Mouse (Mus musculus) thymus, postnatal 36 days (tissue): ENCODE results near the gene Foxk1.

ENCODE experiments used
- DNase-seq, 2 experiments: peaks; one replicate each; pipeline ENCODE4 v3.0.0; 2022; ENCODE audit warnings: mixed read lengths in 2 of 2

Gene Foxk1

DNA sequence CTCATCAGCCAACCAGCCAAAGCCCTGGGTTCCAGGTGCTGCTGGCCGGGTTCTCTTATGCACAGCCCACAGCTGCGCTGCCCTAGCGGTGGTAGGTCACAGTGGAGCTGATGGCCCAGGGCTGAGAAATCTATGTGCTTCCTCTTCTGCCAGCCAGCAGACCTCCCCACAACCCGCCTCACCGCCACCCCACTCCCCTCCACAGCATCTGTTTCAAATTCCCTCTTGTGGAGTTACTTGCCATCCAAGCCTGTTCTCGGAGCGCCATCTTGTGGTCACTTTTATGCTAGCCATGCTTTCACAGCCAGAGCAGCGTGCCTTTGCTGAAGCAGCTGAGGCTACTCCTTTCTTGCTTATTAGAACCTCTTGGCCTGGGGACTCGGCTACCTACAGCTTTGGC lies 46.8 kb downstream of the Foxk1 start:
- peak; percentile 85 to 88 for DNase-seq

DNA sequence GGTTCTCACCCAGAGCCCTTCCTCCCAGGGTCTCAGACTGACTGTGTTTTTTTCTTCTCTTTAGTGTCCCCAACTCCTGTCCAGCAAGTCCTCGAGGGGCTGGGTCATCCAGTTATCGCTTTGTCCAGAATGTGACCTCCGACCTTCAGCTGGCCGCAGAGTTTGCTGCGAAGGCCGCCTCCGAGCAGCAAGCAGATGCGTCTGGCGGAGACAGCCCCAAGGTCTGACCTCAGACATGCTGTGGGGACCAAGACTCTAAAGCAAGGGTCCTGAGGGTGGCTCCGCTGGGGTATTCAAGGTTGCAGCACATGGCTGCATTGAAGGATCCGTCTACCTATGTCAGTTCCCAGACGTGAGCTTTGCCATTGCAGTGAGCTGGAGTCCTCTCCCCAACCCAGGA lies 47.3 kb downstream of the Foxk1 start:
- no peak for DNase-seq

DNA sequence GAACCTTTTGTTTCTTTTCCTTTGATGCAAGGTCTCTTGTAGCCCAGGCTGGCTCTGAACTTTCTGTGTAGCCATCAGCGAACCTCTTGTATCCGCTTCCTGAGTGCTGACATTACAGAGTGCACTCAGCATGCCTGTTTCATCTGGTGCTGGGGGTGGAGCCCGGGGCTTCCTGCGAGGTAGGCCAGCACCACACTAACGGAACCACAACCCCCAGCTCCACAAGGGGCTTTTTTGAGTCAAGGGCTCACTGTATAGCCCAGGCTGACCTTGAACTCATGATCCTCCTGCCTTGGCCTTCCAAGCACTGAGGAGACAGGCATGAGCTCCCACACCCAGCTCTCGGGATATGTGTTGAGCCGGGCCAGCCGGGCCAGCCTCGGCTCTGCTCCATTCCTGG lies 49.5 kb downstream of the Foxk1 start:
- DNase-seq: no peak

DNA sequence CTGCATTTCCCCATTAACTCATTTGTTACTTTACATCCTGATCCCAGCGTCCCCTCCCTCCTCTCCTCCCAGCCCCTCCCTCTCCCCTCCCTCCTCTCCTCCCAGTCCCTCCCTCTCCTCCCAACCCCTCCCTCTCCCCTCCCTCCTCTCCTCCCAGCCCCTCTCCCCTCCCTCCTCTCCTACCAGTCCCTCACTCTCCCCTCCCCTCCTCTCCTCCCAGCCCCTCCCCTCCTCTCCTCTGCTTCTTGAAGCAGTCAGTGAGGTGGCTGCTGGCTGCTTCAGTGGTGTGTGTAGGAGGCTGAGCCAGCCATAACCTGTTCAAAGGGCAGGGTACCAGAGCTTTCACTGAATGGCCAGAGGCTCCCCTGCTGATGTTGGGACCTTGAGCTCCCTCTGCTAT lies 50.5 kb downstream of the Foxk1 start:
- no peak for DNase-seq

DNA sequence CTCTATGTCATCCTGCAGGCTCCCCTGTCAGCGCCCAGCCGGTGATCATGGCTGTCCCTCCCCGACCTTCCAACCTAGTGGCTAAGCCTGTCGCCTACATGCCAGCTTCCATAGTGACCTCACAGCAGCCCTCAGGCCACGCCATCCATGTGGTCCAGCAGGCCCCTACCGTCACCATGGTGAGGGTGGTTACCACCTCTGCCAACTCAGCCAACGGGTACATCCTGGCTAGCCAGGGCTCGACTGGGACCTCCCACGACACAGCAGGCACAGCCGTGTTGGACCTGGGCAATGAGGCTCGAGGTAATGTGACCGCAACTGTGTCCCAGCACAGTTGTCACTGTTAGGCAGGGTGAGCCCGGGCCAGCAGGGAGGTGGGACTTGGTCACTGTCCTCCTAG lies 52.4 kb downstream of the Foxk1 start:
- DNase-seq: no peak

DNA sequence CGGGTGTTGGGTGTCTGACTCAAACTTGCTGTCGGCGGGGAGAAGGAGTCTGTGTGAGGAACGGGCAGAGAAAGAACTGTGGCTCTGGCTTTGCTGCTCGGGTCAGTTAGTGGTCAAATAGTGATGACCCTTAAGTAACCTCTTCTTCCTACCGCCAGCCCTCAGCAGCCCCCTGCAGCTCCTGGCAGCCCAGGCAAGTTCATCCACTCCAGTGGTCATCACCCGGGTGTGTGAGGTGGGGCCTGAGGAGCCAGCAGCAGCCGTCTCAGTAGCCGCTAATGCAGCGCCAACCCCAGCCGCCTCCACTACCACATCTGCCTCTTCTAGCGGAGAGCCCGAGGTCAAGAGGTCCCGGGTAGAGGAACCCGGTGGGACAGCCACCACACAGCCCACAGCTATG lies 55.0 kb downstream of the Foxk1 start:
- no peak for DNase-seq

DNA sequence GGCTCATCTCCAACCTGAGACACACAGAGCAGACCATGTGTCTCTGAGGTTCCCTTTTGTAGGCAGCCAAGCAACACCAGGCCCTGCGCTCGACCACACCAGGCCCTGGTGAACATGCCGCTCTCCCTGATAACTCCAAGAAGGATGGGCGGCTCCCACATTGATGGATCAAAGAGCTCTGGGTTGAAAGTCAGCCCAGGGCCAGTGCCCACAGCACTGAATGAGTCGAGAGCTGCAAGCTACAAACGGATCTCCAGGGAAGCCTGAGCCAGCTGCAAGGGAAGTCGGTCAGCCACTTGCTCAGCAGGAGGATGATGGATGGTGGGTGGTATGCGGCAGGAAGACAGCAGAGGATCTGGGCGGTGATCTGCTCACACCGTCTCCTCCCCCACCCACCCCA lies 56.0 kb downstream of the Foxk1 start:
- no peak for DNase-seq

DNA sequence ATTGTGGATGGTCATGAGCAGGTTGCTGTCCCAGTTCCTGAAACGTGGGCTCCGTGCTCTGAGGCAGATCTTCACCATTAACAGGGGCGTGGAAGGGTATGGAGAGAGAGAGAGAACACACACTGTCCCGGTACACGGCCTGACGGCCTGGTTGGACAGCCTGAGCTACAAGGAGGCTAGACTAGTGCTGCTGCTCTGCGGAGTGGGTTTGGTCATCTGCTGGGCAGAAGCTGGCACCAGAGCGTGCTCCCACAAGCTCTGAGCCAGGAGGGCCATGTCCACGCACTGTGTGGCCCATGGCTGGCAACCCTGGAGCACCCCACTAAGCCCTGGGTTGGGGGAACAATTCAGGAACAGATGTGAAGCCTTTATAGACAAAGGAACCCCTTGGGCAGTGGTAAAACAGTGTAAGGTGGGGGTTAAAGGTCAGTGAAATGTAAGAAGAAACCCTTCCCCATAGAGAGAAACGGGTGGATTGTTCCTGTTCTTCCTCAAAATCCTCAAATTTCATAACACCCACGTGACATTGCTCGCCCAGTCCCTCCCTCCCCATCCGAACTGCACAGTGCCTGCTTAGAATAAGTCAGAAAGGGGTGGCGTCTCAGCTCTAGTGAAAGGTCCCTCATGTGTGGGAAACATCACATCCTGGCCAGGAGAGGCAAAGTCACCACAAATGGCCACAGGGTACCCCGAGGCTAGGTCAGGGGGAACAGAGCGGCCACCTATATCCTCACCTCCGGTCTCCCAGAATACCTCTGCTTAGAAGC lies 57.7 kb downstream of the Foxk1 start:
- DNase-seq: no peak

DNA sequence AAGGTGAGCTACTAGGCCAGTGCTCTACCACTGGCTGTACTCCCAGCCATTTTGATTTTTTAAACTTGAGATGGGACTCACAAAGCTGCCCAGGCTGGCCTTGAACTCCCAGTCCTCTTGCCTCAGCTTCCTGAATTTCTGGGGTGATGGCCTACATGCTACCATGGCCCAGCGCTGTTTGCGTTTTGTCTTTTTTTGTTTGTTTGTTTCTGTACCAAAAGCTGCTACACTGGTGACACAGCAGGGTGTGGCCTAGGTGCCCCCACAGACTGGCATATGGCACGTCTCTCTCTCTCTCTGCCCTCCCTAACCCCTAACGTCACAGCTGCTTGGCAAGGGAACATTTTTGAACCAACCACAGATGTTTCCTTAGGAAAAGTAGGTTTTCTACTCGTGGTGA lies 58.5 kb downstream of the Foxk1 start:
- DNase-seq: no peak

DNA sequence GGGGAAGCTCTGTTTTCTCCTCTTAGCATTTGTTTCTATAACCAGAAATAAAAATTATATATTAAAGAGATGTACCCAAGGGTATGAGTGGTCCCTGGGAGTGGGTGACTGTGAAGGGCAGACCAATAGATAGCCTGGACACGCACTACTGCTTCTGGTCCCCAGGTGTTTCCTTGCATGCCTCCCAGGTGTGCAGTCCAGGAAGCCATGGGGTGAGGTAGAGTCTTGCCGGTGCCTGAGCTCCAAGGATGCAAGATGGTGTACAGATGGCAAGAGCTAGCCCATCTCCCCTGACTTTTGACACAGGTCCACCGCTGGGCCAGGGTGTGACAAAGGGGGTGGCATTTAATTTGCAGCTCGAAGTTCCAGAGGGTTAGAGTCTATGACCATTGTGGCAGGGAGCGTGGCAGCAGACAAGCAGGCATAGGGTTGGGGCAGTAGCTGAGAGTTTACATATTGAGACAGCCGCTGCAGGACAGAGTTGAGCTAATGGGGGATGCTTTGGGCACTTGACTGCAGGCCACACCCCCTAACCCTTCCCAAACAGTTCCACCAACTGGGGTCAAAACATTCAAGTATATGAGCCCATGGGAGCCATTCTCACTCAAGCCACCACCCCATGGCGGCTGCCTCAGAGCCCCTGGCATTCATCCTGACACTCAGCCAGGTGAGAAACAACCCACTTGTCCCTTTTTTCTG lies 60.8 kb downstream of the Foxk1 start:
- no peak for DNase-seq

DNA sequence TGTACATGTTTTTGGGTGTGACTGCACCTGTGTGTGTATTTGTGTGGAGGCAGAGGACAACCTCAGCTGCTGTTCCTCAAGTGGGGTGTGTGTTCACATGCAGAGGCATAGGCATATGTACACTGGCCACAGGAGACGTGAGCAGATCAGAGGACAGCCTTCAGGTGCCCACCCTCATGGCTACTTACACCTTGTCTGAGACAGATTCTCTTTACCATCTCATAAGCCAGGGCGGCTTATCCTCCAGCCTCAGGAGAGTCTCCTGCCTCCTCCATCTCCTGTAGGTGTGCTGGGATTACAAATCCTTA lies 61.3 kb downstream of the Foxk1 start:
- DNase-seq: no peak

DNA sequence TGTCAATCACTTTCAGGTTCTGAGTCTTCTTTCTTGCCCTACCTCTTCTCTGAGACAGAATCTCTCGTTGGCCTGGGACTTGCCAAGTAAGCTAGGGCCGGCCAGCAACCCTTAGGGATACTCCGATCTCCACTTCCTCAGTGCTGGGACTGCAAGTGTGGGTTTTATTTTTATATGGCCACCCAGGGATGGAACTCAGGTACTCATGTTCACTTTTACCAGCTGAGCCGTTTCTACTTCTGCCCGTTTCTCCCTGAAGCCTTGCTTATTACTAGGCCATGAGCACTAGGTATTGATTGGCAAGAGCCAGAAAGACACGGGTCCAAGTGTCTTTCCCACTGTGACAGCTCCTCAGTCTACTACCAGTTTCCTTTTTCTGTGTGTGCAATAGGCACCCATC lies 61.7 kb downstream of the Foxk1 start:
- no peak for DNase-seq

DNA sequence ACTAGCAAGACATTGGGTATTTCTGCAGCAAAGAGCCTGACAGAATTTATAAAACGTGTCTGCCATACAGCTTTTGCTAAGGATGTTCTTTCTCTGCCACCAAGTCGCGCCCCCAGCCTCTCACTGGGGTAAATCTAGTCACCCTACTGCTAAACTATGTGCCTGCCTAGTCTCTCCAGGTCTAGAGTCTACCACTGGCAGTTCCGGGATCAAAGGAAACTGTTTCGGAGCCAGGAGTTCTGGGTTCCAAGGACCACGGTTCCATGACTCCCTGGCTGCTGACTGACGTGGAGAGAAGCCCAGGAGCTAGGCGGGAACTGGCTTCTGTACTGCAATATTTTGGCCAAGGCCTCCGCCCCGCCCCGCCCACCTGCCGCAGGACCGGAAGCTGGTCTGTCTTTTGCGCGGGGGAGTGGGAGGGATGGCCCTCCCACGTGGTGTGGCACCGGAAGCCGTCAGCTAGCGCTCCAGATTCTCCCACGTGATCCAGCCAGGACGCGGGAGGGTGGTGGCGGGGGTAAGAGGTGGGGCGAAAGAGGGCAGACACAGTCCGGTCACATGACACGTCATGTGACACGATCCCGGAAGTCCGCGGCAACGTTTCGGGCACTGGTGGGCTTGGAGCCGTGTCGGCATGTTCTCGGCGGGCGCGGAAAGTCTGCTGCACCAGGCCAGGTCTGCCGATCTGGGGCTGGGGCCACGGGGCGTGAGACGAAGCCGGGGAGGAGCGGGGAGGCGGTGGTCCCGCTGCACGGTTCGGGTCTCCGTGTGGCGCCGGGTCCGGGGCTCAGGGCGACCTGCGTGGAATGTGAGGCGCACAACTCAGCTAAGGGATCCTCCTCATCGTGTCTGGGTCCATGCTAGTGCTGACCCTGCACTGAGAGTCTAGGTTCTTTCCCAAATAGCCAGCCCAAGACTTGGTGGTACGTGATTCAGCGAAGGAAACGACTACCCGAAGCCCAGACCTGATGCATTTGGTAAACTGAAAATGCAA lies 62.5 kb downstream of the Foxk1 start, which contains the start of gene Ap5z1:
TSS of gene Ap5z1 (plus strand) at position 484 of the 994 bp plus-strand sequence.
- DNase-seq: peak; percentile 90 to 96

DNA sequence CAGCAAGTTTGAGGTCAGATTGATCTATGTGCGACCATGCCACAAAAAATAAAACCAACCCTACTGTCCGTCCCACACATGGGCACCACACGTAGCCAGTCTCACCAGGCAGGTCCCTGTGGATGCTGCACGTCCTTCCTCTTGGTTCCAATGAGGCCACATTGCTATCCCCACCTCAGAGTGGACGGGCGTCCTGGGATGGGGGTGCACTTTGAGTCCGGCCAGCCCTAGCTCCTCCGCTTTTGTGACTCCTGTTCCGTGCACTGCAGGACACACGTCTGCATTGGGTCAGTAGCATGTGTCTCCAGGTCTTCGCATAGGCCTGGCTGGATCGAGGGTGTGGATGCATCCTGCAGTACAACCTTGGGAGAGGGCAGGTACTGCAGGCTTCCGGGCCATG lies 67.1 kb downstream of the Foxk1 start:
- DNase-seq: no peak

DNA sequence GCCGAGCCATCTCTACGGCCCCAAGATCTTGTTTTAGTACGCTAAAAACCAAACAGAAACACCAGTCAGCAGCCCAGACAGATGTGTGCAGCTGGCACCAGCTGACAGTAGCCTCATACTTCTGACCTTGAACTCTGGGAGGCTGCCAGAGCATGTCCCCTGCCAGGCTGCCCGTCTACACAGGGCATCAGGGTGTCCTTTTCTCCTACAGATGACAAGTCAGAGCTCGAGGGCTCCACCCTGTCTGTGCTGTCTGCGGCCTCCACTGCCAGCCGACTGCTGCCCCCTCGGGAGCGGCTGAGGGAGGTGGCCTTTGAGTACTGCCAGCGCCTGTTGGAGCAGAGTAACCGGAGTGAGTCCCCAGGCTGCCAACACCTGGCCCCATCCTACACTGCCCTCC lies 68.5 kb downstream of the Foxk1 start:
- no peak for DNase-seq

DNA sequence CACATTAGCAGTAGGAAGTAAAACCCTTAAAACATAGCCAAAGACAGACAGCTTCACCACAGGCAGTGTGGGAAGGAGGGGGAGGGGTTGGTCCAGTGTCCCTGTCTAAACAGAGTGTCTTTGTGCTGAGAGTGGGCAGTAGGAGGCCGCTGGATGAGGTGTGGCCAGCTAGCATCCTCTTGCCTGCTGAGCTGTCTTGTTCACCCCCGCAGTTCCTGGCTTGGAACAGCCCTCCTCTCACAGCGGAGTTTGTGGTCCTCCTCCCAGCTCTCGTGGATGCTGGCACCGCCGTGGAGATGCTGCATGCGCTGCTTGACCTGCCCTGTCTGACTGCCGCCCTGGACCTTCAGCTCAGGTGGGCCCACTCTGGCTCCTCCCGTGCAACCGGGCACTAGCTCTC lies 72.4 kb downstream of the Foxk1 start:
- DNase-seq: no peak

DNA sequence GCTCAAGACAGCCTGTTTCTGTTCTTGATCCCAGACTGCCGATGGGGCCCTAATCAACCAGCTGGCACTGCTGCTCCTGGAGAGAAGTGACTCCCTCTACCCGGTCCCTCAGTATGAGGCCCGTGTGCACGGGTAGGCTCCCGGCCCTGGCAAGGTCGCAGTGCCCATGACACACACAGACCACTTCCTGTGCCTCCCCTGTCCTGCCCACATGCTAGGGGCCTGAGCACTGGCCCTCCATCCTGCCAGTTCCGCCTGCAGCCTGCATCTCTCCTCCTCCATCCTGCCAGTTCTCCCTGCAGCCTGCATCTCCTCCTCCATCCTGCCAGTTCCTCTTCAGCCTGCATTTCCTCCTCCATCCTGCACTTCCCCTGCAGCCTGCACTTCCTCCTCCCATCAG lies 74.4 kb downstream of the Foxk1 start:
- no peak for DNase-seq

DNA sequence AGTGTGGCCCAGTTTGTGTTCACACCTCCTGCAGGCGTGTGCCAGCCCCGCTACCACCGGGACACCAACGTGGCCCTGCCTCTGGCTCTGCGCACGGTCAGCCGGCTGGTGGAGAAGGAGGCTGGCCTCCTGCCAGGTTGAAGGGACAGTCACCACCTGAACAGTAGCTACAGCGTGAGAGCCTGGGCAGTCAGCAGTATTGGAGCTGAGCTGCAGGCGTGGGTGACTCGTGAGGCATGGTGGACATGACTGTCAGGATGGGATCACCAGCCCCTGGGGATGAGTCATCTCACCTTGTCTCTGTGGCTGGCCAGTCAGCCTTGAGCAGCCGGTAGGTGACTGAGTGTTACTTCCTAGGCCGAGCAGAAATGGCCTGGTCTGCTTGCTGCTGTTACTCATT lies 76.0 kb downstream of the Foxk1 start:
- DNase-seq: no peak

DNA sequence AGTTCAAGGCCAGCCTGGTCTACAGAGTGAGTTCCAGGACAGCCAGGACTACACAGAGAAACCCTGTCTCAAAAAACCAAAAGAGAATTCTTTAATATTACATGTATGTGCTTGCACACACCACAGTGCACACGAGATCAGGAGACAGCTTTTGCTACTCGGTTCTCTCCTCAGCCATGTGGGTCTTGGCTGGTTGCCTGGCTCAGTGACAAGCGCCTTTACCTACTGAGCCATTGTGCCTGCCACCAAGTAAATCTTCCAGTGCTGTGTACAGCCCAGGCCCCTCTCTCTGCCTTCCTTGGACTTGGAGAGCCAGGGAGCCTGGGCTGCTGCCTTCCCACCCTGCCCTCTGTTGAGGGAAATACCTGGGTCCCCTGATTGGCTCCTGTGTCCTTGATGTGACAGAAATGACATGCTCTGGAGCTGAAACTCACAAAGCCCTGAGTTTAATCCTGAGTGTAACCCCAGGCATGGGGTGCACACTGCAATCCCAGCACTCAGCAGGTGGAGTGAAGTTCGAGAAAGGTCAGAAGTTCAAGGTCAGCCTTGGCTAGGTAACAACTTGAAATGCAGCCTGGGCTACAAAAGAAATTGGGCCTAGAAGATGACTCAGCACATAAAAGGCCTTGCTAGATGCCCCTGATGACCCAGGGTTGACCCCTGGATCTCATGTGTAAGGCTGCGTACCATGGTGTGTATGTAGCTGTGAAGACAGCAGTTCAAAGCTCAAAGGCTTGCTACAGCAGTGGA lies 76.7 kb downstream of the Foxk1 start:
- DNase-seq: no peak

DNA sequence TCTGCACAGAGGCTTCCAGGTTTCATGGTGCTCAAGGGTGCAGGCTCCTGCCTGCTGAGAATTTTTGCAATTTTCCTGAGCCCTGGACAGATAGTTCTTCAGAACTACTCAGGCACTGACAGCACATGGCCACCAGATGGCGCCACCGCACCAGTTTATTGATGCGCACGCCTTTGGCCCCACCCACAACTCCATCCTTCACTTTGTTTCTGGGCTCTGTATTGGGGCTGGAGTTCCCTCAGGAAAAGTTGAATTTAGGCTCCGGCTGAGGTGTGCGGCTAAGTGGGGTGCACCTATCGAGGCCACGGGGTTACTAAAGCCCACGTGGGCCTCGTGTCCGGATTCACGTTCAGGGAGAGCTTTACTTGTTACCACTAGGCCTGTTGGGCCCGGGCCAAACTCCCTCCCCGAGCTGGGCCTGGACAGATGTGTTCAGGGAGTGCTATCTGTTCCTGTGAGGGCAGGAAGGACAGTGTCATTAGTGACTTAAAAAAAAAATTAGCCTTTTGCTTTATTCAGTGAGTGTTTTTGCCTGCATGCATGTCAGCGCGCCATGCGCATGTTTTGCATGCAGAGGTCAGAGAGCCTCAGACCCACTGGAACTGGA lies 77.6 kb downstream of the Foxk1 start:
- peak; percentile 63 to 64 for DNase-seq

DNA sequence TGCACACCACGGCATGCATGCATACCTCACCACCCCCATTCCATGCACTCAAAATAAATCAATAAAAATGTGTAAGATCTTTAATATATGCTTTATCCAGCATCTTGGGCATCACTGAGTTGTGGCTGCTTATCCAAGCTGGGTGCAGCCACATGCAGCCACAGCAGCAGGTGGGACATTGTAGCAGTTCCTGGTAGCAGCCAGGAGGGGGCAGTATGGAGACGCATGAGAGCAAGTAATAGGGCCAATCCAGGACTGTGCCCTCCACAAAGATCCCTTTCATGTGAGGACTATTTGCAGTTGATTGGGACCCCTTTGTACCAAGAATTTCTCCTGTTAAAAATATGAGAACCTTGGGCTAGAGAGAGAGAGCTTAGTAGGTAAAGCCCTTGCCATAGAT lies 81.2 kb downstream of the Foxk1 start:
- peak; percentile 29 to 45 for DNase-seq

DNA sequence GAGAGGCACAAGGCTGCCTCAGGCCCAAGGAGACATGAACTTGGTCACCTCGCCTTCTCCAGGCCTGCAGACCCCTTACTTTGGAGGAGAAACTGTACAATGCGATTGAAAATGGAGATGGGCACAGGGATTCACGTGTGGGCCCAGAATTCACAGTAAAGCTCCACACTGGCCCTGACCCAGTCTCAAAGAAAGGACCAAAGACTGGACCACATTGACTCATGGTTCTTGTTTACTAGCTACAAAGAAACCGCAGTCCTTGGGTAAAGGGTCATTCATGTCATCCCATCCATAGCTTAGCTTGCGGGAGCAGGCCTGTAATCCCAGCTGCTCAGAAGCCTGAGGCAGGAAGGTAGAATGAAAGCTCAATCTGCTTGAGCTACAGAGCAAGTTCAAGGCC lies 82.3 kb downstream of the Foxk1 start:
- DNase-seq: no peak
